Mouse (Mus musculus) bone marrow, adult 2 months (tissue): Measurements from ENCODE around the gene Pla2g3. TPM values are rescaled to one million over a fixed set of nuclear protein-coding genes. Genes with fewer than 3 reads are reported as not detected.
A peak's percentile ranks its signal among the peaks of the same experiment; 100 is the strongest.

Experiments
- H3K27ac ChIP-seq: fragments of 200-500 bp; 2 replicates; pipeline ENCODE4 v1.5.1; 2012; ENCODE audit warnings: low read depth, mild to moderate bottlenecking, control low read depth, inconsistent platforms, low read length; ENCODE audit not compliant: control insufficient read depth, poor library complexity, insufficient read depth
- H3K4me1 ChIP-seq: fragments of 200-500 bp; 2 replicates; pipeline ENCODE4 v1.6.1; 2011; ENCODE audit warnings: low read length; ENCODE audit not compliant: control insufficient read depth, insufficient read depth
- H3K4me3 ChIP-seq: fragments of 200-500 bp; replicated peaks from 2 replicates; pipeline ENCODE3; 2011; ENCODE audit warnings: mild to moderate bottlenecking, low read depth, low read length, control low read depth; ENCODE audit not compliant: control insufficient read depth
- CTCF ChIP-seq: fragments of 200-500 bp; IDR thresholded peaks from 2 replicates; pipeline ENCODE4 v1.5.1; 2011; ENCODE audit warnings: low read length, control low read depth; ENCODE audit not compliant: control insufficient read depth, insufficient read depth
- POLR2A ChIP-seq: fragments of 200-500 bp; IDR thresholded peaks from 2 replicates; pipeline ENCODE4 v1.6.1; 2011; ENCODE audit warnings: low read depth, mild to moderate bottlenecking, control low read depth, low read length, borderline replicate concordance; ENCODE audit not compliant: control insufficient read depth
- WGBS: fragments of 180-500 bp; shearing (Covaris S2); methylation state at CpG from one replicate; pipeline ENCODE4 v1.1.7; 2018; 5-methylcytosine and 5-hydroxymethylcytosine counted together
- polyA plus RNA-seq: library from polyadenylated mRNA; stranded (reverse); fragments of >200 nt; gene quantifications from 2 replicates; pipeline ENCODE4 v1.2.4, GENCODE M21; 2011; ENCODE audit warnings: low replicate concordance; ENCODE audit not compliant: missing spikeins, insufficient read depth, insufficient read length

Pla2g3 gene
- polyA plus RNA-seq, 1 experiment, result not detected

DNA sequence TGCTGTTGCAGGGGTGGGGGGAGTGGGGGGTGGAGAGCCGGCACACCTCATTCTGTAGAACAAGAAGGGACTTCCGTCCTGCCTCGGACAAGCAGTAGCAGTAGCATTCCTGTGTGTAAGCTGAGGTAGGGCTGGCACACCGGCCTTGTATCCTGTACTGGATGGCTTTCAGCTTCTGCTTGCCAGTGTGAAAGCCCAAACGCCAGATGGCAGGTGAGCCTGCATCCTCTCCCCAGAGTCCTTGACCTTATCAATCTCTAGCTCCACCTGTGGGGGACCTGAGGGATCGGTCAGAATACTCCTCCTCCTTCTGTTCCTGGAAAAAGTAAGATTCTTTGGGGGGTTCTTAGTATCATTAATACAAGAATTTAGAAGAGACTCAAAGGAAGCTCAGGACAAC lies 34.6 kb upstream of the Pla2g3 start:
- H3K27ac ChIP-seq, result no peak overlapping the region
- no peaks in the 10 kb centered on the region; the same call in 1 of the 2 replicates for H3K4me1 ChIP-seq
- TF ChIP-seq CTCF, result no peak
- no peak for TF ChIP-seq POLR2A
- H3K4me3 ChIP-seq, result no peak overlapping the region
- WGBS, result 63% methylated on average over 6 of the region's 6 CpGs

DNA sequence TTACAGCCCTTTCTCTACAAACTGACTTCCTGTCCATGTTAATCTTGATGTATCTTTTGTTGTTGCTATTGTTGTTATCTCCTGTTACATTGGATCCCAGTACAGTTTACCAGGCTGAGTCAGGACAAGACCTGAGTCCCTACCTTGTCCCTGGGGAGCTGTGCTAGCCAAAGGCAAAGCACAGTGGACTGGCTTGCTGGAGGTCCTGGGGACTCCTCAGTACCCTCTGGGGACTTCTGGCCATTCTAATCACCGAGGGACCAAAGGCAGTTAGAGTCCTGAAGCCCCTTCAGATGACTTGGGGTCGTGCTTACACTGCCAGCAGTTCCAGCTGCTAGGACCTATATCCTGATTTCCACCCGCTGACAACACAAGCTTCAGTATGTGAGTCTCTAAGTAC lies 33.6 kb upstream of the Pla2g3 start:
- Histone ChIP-seq H3K27ac (no peak overlapping the region), H3K4me1 (no peaks in the 10 kb centered on the region; the same call in 1 of the 2 replicates), H3K4me3 (no peak overlapping the region)
- 85% methylated on average over 3 of the region's 3 CpGs for WGBS
- TF ChIP-seq POLR2A (no peak), CTCF (no peak)

DNA sequence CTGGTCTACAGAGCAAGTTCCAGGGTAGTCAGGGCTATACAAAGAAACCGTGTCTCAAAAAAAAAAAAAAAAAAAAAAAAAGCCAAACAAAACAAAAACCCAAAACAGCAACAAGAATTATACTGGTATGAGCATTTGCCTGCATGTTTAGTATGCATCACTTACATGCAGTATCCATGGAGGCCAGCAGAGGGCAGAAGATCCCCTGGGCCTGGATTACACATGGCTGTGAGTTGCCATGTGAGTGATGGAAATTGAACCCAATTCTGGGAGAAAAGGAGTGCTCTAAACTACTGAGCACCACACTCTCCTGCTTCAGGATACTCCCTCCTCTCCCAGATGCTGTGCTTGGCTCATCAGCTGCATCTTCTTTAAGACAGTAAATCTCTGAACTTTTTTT lies 31.7 kb upstream of the Pla2g3 start:
- TF ChIP-seq CTCF (peak; percentile 85), POLR2A (no peak)
- Histone ChIP-seq H3K4me3 (no peak overlapping the region), H3K4me1 (no peaks in the 10 kb centered on the region), H3K27ac (no peak overlapping the region)
- WGBS, result 7% methylated on average over 1 of the region's 1 CpGs

DNA sequence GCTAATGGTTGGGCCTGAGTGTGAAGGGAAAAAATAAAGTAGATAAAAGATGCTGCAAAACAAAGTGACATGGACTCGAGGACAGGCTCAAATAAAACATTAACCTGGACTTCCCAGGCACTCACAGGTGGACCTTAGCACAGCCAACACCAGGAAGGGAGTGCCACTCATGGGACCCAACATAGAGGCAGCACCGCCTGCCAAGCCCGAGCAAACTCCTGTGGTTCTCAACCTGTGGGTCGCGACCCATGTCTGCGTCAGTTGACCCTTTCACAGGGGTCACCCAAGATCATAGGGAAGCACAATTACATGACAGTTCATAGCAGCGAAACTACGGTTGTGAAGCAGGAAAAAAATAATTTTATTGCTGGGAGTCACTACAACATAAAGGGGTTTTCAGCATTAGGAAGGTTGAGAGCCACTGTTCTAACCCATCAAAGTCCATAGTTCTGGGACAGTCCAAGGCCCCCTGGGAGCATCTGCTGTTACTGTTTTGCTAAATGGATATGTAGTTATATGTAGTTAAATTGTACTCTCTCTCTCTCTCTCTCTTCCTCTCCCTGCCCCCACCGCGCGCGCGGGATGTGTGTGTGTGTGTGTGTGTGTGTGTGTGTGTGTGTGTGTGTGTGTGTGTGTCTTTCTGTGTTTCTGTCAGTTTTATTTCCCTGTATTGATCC lies 29.5 kb upstream of the Pla2g3 start:
- TF ChIP-seq CTCF, result no peak
- no peak for TF ChIP-seq POLR2A
- 84% methylated on average over 12 of the region's 13 CpGs for WGBS
- Histone ChIP-seq H3K4me3 (no peak overlapping the region), H3K27ac (no peak overlapping the region), H3K4me1 (no peaks in the 10 kb centered on the region)

DNA sequence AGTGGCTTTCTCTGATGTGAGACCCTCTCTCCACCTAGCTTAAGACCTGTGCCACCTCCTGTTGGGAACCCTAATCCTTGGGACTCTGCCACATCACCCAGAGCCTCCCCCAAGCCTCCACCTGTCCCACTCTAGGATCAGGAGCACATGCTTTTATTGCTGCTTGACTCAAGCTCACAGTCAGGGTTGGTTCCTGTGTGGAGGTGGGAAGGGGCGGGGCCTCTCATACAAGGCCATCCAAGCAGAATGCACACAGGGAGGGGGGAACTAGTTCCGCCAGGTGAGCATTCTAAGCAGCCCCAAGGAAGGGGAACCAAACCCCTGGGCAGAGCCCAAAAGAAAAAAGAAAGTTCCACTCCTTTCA lies 29.0 kb upstream of the Pla2g3 start:
- WGBS, result 78% methylated on average over 2 of the region's 2 CpGs
- Histone ChIP-seq H3K4me3 (no peak overlapping the region), H3K4me1 (no peaks in the 10 kb centered on the region), H3K27ac (no peak overlapping the region)
- TF ChIP-seq POLR2A, result no peak
- no peak for TF ChIP-seq CTCF

DNA sequence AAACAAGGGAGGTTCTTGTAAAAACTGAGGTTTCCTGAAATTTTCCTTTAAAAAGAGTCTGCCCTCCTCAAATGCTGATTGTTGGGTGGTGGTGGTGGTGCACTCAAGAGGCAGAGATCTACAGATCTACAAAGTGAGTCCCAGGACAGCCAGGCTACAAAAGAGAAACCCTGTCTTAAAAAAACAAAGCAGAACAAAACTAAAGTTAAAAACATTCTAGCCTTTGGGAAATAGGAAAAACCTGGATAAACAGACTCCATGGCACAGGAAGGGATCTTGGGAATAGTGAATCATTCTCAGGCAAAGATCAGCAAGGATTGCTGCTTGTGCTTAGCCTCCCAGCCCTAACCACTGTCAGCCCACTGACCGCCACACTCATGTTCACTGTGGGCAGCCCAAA lies 25.2 kb upstream of the Pla2g3 start:
- no peak overlapping the region for H3K4me3 ChIP-seq
- 100% methylated on average over 1 of the region's 1 CpGs for WGBS
- TF ChIP-seq POLR2A, result no peak
- no peak for TF ChIP-seq CTCF
- H3K4me1 ChIP-seq, result no peaks in the 10 kb centered on the region
- no peak overlapping the region for H3K27ac ChIP-seq

DNA sequence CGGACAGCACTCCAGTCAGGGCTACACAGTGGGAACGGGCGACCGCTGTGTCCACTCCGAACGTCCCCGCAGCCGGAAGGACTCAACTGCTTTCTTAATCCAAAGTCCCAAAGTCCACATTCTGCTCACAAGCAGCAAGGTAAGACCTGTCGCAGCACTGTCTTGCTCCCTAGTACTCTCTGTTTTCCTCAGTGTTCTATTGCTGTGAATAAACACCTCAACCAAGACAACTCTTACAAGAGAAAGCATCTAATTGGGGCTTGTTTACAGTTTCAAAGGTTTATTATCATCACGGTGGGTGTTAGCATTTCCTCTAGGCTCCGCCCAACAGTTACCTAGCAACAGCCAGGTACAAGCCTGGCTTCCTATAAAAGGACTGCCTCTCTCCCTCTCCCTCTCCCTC lies 16.6 kb upstream of the Pla2g3 start:
- WGBS, result 62% methylated on average over 11 of the region's 11 CpGs

DNA sequence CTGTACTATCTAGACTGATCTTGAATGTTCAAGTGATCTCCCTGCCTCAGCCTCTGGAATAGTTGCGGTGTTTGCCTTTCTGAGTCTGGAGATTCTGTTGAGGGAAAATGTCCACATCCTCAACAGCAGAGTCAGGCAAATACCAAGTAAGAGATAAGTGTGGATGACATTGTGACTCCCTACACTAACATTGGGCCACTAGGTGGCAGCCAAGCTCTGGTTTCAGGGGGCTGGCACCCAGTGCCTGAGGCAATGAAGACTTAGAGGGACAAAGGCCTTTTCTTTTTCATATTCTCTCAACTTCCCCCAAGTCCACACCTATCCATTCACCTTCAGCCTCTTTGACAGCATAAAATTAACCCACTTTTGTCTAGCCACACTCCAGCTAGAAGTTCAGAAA lies 15.6 kb upstream of the Pla2g3 start:
- Histone ChIP-seq H3K27ac (no peak overlapping the region), H3K4me3 (no peak overlapping the region), H3K4me1 (peaks cover 1% of the 10 kb centered on the region; the same call in 1 of the 2 replicates)
- TF ChIP-seq POLR2A, result no peak
- TF ChIP-seq CTCF, result peak; percentile 93
- WGBS, result 23% methylated on average over 1 of the region's 1 CpGs

More for the DNA sequence above, 16.6 kb upstream of the Pla2g3 start:
- no peak for TF ChIP-seq CTCF
- TF ChIP-seq POLR2A, result no peak
- H3K27ac ChIP-seq, result no peak overlapping the region
- no peak overlapping the region for H3K4me3 ChIP-seq
- H3K4me1 ChIP-seq, result peaks cover under 1% of the 10 kb centered on the region; the same call in 1 of the 2 replicates
